Mouse (Mus musculus) ovary, postnatal 36 days (tissue): Measurements from ENCODE around the gene Dysf.
"Not testable (repeated sequence)": the region's sequence is repeated elsewhere in the genome, so short reads cannot be mapped to it uniquely, and the experiment has no call there.

Source experiments
- DNase-seq: peaks from one replicate; pipeline ENCODE4 v3.0.0; 2022; ENCODE audit warnings: low spot score, mixed read lengths

The Dysf gene

GRCm38 (mm10) chr6:84008363-84009171 is at the start of gene Dysf:
Dysf (plus strand) TSS chr6:84008590.
- DNase-seq, result peak; percentile 47

DNA sequence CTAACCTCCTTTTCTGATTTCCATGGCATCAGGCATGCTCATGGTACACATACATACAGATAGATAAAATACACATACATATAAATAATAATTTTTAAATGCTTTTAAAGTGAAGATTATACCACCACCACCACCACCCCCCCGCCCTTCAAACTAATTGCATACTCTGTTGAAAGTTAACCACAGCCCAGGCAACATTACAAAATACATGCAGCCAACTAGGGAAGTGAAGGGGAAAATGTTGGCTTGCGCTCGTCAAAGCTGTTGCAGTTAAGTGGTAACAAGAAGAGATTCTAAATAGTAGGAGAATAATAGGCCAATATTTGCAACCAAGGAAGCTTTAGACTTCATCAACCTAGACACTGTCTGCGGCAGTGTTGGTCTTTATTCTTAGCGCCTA is 20.7 kb upstream of the Dysf start:
- DNase-seq, result no peak

DNA sequence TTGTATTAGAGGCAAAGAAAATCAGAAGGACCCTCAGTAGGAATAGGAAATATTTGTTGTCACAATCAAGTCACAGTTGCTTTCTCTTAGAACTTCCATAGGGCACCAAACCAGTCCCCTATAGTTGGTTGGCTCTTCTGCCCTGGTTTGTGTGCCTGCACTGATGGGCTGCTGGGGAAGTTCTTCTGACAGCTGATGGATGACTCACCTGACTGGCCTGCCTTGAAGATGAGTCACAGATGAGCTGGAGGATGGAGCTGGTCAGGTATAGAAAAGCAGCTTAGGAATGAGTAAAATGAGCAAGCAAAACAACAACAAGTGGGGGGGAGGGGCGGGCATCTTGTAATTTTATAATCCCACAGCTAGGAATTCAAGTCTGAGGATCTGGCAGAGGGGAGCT is 5.7 kb upstream of the Dysf start:
- DNase-seq, result no peak

GRCm38 (mm10) chr6:84004295-84004694 is 4.1 kb upstream of the Dysf start:
- DNase-seq, result no peak

- DNase-seq, result no peak
These were observed 932 bp downstream of the Dysf start for GRCm38 (mm10) chr6:84009172-84009872.

DNA sequence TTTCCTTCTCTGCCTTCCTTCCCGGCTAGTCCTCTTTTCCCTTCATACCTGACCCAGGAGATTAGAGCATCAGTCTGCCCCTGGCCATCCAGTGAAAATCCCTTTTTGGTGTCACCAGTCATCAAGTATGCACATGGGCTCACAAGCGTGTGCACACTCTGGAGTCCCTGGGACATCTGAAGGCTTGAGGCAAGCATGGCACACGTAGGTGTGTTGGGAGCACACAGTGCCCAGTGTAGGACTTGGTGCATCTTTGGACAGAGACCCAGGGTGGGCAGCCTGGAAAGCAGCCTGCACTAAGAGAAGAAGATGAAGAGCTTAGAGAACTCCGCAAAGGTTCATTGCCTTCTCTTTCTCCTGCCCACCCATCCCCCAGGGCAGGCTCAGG is 1.5 kb downstream of the Dysf start:
- no peak for DNase-seq

GRCm38 (mm10) chr6:84010303-84011225 is 2.2 kb downstream of the Dysf start:
- DNase-seq, result peak; percentile 28

DNA sequence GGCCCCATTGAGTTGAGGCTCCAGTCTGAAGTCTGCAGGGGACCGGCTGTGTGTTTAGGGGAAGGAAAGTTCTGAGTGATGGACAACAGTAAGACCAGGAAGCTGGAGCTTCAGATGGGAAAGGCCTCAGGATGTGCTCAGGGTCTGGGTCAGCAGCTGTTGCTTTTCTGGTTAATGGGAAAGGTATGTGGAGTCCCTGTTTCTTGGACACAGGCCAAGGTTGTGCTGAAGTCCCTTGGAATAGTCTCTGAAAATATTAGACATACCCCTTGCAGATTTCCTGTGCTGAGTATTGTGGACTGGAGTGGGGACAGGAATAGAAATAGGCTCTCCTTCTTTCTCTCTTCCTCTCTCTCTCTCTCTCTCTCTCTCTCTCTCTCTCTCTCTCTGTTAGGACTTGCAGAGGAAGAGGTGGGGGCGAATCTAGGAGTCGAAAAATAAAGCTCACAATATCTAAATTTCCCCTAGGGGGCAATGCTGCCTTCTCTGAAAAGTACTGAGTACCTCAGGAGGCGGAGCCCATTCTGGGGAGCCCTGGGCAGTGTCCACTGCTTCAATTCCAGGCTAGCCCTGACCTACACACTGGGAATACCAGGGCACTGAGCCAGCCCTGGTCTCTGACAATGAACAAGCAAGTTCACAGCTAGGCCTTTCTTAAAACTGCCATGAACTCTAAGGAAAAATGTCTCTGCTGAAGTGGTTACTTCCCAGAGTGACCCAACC is 6.7 kb downstream of the Dysf start:
- DNase-seq, result peak; percentile 34

DNA sequence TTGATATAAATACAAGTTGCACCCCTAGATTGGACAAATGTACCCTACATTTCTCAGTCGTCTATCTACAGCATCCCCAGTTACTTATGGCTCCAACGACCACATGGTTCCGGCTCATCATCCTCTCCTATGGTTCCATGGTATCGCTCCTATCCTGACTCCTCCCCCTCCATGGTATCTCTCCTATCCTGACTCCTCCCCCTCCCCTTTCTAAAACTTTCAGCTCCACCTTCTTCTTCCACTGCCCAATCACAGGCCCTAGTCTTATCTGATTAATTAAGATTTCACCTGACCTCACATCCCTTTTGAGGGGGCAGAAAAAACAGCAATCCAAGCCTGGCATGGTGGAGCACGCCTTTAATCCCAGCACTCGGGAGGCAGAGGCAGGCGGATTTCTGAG is 8.5 kb downstream of the Dysf start:
- DNase-seq, result no peak

DNA sequence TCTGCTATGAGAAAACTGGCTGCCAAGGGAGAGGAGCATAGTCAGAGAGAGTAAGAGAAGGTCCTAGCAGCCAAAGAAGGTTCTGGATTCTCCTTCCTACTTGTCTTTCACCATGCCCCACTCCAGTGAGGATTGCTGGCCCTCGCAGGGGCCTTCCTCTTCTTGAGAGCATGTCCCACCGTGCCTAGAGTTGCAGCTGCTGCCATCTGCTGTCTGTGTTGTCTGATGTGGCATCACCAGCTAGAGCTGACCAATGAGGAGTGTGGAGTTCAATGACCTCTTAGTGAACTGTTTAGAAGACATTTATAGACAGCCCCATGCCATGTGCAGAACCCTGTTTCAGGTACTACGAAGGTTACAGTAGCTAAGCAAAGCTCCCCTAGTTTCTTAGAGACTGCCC is 9.0 kb downstream of the Dysf start:
- no peak for DNase-seq

DNA sequence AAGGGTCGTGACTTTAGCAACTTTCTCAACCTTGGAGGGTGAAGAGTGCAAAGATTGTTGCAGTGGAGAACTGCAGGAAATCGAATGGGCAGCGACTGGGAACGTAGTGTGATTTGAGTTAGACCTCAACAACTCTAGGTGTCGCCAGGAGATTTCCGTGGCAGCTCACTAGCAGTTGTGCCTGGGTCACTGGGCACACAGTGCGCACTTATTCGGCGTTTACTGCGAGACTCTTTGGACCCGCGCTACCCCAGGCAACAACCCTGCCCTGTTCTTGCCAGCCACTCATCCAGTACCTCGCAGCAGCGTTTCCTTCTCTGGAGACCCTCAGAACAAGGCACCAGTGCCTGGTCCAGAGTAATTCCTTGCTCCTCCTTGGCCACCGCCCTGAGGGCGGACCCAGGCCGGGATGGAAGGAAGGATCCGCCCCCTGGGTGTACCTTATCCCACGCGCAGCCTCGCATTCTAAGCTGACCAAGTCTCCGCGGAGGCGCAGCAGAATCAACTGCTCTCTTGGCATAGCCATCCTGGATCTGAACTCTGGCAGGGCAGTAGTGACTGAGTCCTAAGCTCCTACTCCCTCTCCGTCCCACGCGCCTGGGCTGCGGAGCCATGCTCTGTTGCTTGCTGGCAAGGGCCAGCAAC is 10.6 kb downstream of the Dysf start:
- peak; percentile 67 for DNase-seq

- no peak for DNase-seq
These were observed 11.6 kb downstream of the Dysf start for GRCm38 (mm10) chr6:84020002-84020401.

- DNase-seq, result no peak
These were observed 13.6 kb downstream of the Dysf start for GRCm38 (mm10) chr6:84021990-84022389.

DNA sequence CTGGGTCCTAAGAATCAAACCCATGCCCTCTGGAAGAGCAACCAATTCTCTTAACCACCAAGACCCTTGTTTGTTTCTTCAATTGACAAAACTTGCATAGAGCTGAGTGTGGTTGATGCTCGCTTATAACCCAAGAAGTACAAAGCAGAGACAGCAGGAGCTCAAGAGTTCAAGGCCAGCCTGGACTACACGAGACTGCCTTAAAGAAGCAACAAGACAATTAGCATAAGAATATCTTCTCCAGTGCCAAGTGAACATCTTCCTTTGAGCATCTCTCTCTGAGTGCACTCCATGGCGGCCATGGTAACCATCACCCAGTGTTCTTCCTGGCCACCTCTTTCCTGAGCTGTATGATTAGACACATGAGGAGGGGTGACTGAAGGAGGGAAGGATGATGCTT is 17.2 kb downstream of the Dysf start:
- DNase-seq, result no peak

GRCm38 (mm10) chr6:84028791-84029190 is 20.4 kb downstream of the Dysf start:
- no peak for DNase-seq

DNA sequence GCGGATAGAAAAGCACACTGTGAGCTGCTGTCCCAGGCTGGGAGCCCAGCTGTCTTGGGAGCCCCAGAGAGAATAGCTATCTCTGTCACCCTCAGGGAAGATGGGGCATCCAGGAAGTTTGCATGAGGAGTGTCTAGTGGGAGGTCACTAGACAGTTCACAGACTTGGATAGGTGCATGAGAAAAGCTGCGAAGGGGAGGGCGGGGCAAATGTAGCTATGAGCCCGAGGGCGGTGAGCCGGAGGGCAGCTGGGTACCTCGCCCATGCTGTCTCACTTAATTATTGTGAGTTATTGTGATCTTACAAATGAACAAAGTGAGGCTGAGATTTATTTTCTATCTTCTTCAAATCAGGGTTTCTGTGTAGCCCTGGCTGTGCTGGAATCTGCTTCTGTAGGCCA is 21.4 kb downstream of the Dysf start:
- DNase-seq, result no peak

DNA sequence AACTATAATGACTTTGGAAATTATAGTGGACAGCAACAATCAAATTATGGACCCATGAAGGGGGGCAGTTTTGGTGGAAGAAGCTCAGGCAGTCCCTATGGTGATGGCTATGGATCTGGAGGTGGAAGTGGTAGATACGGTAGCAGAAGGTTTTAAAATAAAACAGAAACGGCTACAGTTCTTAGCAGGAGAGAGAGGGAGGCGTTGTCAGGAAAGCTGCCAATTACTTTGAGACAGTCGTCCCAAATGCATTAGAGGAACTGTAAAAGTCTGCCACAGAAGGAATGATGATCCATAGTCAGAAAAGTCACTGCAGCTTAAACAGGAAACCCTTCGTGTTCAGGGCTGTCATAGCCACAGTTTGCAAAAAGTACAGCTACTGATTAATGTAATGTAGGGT is 24.1 kb downstream of the Dysf start:
- not testable (repeated sequence) for DNase-seq

- no peak for DNase-seq
These were observed 35.0 kb downstream of the Dysf start for GRCm38 (mm10) chr6:84043251-84043940.

DNA sequence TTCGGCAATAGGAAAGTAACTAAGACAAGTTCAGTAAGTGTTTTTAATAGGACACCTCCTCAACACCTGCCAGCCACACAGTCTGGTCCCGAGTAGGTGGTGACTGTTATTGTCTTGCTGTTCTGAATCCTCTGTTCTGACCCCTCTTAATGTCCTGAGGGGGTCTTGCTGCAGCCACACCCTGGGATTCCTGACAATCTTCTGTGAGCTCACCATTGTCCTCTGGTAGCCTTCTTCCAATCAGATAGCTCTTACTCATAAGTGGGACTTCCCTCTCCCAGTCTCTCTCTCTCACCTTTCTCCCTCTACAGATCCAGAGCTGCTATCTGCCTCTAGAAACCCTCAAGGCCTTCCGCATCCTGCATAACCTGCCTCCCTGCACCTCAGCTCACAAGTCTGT is 36.3 kb downstream of the Dysf start:
- DNase-seq, result no peak

GRCm38 (mm10) chr6:84048856-84049255 is 40.5 kb downstream of the Dysf start:
- DNase-seq, result no peak

DNA sequence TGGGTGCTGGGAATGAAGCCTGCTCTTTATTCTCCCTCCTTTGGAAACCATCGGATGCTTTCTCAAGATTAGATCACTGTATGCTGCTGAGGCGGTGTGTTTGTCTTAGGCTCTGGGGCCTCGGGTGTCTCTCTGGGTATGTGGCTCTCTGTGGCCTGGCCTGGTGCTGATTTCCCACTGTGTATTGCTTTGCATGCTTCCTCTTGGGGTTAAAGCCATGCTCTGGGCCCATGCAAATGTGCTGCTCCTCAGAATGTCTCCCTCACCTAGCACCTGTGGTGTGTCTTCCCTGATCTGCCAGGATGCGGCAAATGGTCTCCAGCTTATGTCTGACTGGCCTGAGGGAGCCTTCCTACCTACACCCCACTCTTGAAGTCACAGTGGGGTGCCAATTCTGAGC is 41.8 kb downstream of the Dysf start:
- DNase-seq, result no peak
